Mouse (Mus musculus): ENCODE results near the gene Ankrd9.

DNA sequence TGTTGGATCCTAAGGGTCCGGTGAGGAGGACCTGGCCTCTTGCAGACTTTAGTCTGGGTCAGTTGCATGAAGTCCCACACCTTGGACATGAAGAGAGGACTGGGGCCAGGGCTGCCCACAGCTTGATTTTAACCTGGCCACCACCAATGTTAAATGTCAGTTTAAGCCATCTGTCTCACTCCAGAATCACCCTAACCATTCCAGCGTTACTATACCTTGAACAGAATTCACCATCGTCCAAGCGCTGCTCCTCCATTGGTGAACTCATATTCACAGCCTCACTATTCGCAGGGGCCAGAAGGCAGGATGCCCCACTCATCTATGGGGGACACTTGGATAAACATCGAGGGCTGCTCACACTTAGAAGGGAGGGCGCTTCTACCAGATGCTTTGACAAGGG lies 22.1 kb upstream of the Ankrd9 start:
- TF ChIP-seq CTCF (IDR thresholded peaks at IDR 0.05 in 2 of 3, conservative IDR thresholded peaks at IDR 0.05 in 1 of 3; ENCODE audit: control insufficient read depth in 1 of 3, insufficient read depth in 1 of 3, low read depth in 2 of 3, low read length in 3 of 3, poor library complexity in 1 of 3, severe bottlenecking in 1 of 3) (no peak), RAD21 (IDR thresholded peaks at IDR 0.05; ENCODE audit: low read depth, low read length) (no peak)
